Mouse (Mus musculus) cerebellum, adult 2 months (tissue): ENCODE results near the gene Slc7a1. TPM values are rescaled to one million over a fixed set of nuclear protein-coding genes. Genes with fewer than 3 reads are reported as not detected.

Experiments
- DNase-seq, 2 experiments: peaks; one replicate each; pipeline ENCODE4 v3.0.0; 2021
- H3K27ac ChIP-seq: fragments of 200-500 bp; 2 replicates; pipeline ENCODE4 v1.5.1; 2012; ENCODE audit warnings: low read length, control low read depth, inconsistent platforms; ENCODE audit not compliant: insufficient read depth
- H3K27me3 ChIP-seq: fragments of 200-500 bp; 2 replicates; pipeline ENCODE4 v1.6.1; 2012; ENCODE audit warnings: inconsistent platforms, mild to moderate bottlenecking, low read length, moderate library complexity; ENCODE audit not compliant: control insufficient read depth, insufficient read depth
- H3K4me1 ChIP-seq: fragments of 200-500 bp; 2 replicates; pipeline ENCODE4 v1.6.1; 2011; ENCODE audit warnings: low read length; ENCODE audit not compliant: control insufficient read depth, insufficient read depth
- H3K4me3 ChIP-seq: fragments of 200-500 bp; replicated peaks from 2 replicates; pipeline ENCODE3; 2011; ENCODE audit warnings: mild to moderate bottlenecking, low read depth, low read length, control low read depth; ENCODE audit not compliant: insufficient read depth
- CTCF ChIP-seq: fragments of 200-500 bp; IDR thresholded peaks from 2 replicates; pipeline ENCODE4 v1.5.1; 2011; ENCODE audit warnings: low read depth, mild to moderate bottlenecking, control low read depth, low read length, moderate library complexity, borderline replicate concordance; ENCODE audit not compliant: insufficient read depth
- POLR2A ChIP-seq: fragments of 200-500 bp; IDR thresholded peaks from 2 replicates; pipeline ENCODE4 v1.6.1; 2011; ENCODE audit warnings: low read length, control low read depth, borderline replicate concordance; ENCODE audit not compliant: insufficient read depth
- WGBS: fragments of 180-500 bp; shearing (Covaris S2); methylation state at CpG from one replicate; pipeline ENCODE4 v1.1.7; 2018; 5-methylcytosine and 5-hydroxymethylcytosine counted together
- polyA plus RNA-seq: library from polyadenylated mRNA; depleted of rRNA; stranded (reverse); fragments of >200 nt; gene quantifications from 2 replicates; pipeline ENCODE4 v1.2.3, GENCODE M21; 2012

Gene Slc7a1
- polyA plus RNA-seq, 1 experiment, result 10.7 TPM

GRCm38 (mm10) chr5:148379455-148380245 is 20.1 kb downstream of the Slc7a1 start:
- 0 out of 2 replicates have a peak, but pooled peaks cover under 1% of the 10 kb centered on the region for H3K4me1 ChIP-seq
- H3K4me3 ChIP-seq, result no peak overlapping the region
- H3K27ac ChIP-seq, result no peak overlapping the region
- H3K27me3 ChIP-seq, result no peaks in the 10 kb centered on the region
- 91% methylated on average over 17 of the region's 17 CpGs for WGBS
- TF ChIP-seq CTCF (peak; percentile 35), POLR2A (no peak)
- DNase-seq, result no peak

GRCm38 (mm10) chr5:148378707-148379106 is 21.0 kb downstream of the Slc7a1 start:
- 92% methylated on average over 3 of the region's 3 CpGs for WGBS

GRCm38 (mm10) chr5:148378232-148378508 is 21.5 kb downstream of the Slc7a1 start:
- Histone ChIP-seq H3K27ac (no peak overlapping the region), H3K4me3 (no peak overlapping the region), H3K4me1 (no peaks in the 10 kb centered on the region), H3K27me3 (no peaks in the 10 kb centered on the region)
- 55% methylated on average over 4 of the region's 4 CpGs for WGBS
- TF ChIP-seq CTCF (no peak), POLR2A (no peak)
- DNase-seq, result no peak

More at GRCm38 (mm10) chr5:148378707-148379106, 21.0 kb downstream of the Slc7a1 start:
- Histone ChIP-seq H3K27ac (no peak overlapping the region), H3K4me1 (no peaks in the 10 kb centered on the region), H3K4me3 (no peak overlapping the region), H3K27me3 (no peaks in the 10 kb centered on the region)
- TF ChIP-seq POLR2A (no peak), CTCF (no peak)
- DNase-seq, result no peak

- no peak overlapping the region for H3K27ac ChIP-seq
- no peaks in the 10 kb centered on the region for H3K4me1 ChIP-seq
- 59% methylated on average over 17 of the region's 17 CpGs for WGBS
- DNase-seq, result no peak
- H3K27me3 ChIP-seq, result no peaks in the 10 kb centered on the region
- TF ChIP-seq CTCF, result no peak
- no peak overlapping the region for H3K4me3 ChIP-seq
Measured at GRCm38 (mm10) chr5:148377439-148378231, 22.1 kb downstream of the Slc7a1 start.

GRCm38 (mm10) chr5:148376358-148376757 is 23.3 kb downstream of the Slc7a1 start:
- H3K4me1 ChIP-seq, result no peaks in the 10 kb centered on the region
- WGBS, result 96% methylated on average over 8 of the region's 8 CpGs
- DNase-seq, result no peak
- H3K27ac ChIP-seq, result no peak overlapping the region
- TF ChIP-seq CTCF, result no peak
- no peak for TF ChIP-seq POLR2A
- no peaks in the 10 kb centered on the region for H3K27me3 ChIP-seq
- H3K4me3 ChIP-seq, result no peak overlapping the region

GRCm38 (mm10) chr5:148375480-148375879 is 24.2 kb downstream of the Slc7a1 start:
- H3K4me3 ChIP-seq, result no peak overlapping the region
- TF ChIP-seq POLR2A, result no peak
- 0 out of 2 replicates have a peak, but pooled peaks have one; percentile 14 for TF ChIP-seq CTCF
- H3K4me1 ChIP-seq, result no peaks in the 10 kb centered on the region
- no peaks in the 10 kb centered on the region for H3K27me3 ChIP-seq
- 79% methylated on average over 12 of the region's 12 CpGs for WGBS
- no peak for DNase-seq
- no peak overlapping the region for H3K27ac ChIP-seq

- H3K27ac ChIP-seq, result no peak overlapping the region
- DNase-seq, result no peak
- WGBS, result 92% methylated on average over 9 of the region's 9 CpGs
- H3K4me1 ChIP-seq, result no peaks in the 10 kb centered on the region
- no peaks in the 10 kb centered on the region for H3K27me3 ChIP-seq
- no peak for TF ChIP-seq POLR2A
- TF ChIP-seq CTCF, result no peak
- H3K4me3 ChIP-seq, result no peak overlapping the region
Measured at GRCm38 (mm10) chr5:148373092-148373685, 26.5 kb downstream of the Slc7a1 start.
